Mouse (Mus musculus) thymus, postnatal 10 days (tissue): Measurements from ENCODE around the gene Kcnq1.

Source experiments
- DNase-seq, 2 experiments: peaks; one replicate each; pipeline ENCODE4 v3.0.0; 2021; ENCODE audit warnings: low spot score in 2 of 2

Kcnq1 gene

DNA sequence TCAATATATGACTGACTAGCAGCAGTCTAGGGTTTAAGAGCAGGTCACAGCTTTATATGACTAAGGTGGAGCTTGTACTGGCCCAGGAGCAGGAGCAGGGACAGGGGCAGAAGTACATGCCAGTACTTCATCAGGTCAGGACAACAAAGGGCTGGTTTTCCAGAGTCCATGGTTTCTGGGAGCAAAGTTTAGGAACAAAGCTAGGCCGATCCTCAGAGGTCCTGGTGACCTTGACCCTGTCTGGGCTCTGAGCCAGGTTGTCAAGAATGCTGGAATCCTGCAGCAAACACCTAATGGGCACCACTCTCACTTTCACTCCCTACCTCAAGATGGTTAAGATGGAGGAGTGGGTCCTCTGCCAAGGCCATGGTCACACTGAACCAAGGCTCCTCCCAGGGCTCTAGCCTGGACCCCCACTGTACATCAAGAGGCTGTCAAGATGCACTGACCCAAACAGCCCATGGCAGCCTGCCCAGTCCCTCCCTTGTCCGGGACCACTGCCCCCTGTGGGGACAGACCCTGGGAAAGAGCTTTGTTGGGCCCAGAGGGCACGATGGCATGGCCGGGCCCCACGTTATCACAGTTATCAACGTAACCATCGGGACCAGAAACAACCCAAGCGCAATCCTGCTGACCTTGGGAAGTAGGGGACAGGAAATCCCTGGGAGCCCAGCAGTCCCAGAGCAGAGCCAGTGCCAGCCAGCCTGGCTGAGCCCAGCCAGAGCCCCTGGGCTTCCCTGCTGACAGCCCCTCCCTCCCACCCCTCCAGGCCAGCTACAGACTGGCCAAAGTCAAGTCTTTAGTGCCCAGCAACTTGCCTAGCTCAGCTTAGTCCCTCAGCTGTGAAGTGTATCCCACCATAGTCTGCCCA, 259.0 kb downstream of the Kcnq1 start:
- no peak for DNase-seq

- no peak for DNase-seq
Measured at GRCm38 (mm10) chr7:143367366-143368266, 261.5 kb downstream of the Kcnq1 start.

DNA sequence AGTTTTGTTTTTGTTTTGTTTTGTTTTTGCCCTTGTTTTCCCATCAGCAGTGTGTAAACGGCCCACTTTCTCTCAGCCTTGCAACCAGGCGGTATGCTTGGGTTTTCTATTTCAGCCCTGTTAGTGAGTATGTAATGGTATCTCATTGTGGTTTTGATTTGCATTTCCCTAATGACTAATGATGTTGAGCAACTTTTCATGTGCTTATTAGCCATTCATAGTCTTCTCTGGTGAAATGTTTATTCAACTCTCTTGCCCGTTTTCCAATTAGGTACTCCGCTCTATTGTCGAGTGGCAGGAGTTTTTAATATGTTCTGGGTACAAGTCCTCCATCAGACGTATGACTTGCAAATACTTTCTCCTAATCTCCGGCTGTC, 262.1 kb downstream of the Kcnq1 start:
- DNase-seq, result no peak

DNA sequence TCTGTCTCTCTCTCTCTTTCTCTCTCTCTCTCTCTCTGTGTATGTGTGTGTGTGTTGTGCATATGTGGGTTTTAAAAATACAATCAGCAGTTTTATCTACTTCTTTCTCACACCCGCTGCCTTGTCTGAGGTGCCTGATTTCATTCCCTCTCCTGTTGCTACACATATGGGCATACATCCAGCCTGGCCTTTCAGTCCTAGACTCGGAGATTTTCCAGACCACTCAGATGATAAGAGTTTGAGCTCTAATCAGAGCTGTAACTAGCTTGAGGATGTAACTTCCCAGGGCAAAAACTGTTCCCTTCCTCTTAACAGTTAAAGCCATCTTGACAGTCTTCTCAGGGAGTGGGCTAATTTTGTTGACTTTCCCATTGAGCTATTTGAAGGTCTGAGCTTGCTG, 265.2 kb downstream of the Kcnq1 start:
- no peak for DNase-seq

- no peak for DNase-seq
Measured at GRCm38 (mm10) chr7:143373265-143373664, 267.1 kb downstream of the Kcnq1 start.

DNA sequence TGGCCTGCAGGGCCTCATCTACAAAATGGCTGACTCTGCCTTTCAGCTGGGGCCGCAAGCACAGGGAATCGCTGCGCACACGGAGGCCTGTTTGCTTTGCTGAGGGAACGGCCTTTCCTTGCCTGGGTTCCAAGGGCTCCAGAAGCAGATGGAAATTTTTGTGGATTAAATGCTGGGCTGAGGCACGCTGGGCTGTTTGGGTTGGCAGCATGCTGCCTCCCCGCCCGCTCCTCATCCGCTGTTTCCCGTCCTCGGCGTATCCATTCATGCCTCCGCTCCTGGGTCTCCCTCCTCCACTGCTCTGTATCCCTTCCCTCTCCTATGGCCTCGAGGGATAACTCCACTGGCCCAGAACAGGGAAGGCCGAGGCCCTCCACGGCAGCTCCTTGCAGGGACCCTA, 269.8 kb downstream of the Kcnq1 start:
- DNase-seq, result no peak

DNA sequence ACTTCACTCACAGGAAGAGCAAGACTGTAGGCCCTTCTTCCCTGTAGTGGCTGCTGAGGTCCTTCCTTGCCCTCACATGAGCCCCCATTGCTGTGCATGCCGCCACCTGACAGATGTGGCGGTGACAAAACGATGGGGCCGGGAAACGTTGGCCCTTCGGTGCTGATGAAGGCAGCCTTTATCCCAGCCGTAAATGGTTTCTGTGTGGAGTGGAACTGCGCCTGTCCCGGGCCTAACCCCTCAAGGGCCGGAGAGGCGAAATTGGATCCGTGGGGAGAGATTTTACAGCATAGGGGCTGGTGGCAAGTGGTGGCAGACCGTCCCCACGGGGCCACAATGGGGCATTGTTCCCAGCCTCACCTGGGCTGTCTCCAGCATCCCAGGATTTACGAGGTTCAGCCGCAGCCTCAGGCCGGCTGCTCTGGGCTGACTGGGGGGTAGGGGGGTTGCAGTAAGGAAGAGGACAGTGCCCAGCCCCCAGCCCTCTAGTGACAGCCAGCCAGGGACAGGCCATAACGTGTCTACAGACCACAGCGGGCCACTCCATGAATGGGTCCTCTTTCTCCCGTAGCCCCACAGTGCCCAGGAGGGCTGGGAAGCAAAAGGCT, 274.4 kb downstream of the Kcnq1 start:
- DNase-seq, result no peak

GRCm38 (mm10) chr7:143386632-143387031, 280.5 kb downstream of the Kcnq1 start:
- DNase-seq, result no peak

GRCm38 (mm10) chr7:143388783-143389695, 282.9 kb downstream of the Kcnq1 start:
- no peak for DNase-seq

GRCm38 (mm10) chr7:143389860-143390259, 283.7 kb downstream of the Kcnq1 start:
- no peak for DNase-seq

- DNase-seq, result no peak
Measured at GRCm38 (mm10) chr7:143390277-143390948, 284.3 kb downstream of the Kcnq1 start.

DNA sequence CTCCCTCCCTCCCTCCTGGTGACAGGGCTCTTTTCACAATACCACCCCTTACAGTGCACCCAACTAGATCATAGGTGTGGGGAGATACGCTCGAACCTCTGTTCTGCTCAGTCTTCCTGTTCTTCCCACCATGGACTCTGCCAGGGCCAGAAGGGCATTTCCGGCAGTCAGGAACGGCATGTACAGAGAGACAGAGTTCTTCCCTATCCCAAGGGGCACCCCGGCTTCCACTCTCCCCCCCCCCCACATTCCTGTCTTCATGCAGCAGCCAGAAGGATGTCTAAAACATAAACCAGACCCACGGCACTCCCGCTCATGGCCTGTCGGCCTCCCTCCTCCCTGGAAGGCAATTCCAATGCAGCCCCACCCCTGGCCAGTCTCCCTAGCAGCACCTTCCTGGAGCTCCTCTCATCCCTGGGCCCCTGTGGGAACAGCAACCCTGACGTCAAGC, 289.0 kb downstream of the Kcnq1 start:
- DNase-seq, result no peak

DNA sequence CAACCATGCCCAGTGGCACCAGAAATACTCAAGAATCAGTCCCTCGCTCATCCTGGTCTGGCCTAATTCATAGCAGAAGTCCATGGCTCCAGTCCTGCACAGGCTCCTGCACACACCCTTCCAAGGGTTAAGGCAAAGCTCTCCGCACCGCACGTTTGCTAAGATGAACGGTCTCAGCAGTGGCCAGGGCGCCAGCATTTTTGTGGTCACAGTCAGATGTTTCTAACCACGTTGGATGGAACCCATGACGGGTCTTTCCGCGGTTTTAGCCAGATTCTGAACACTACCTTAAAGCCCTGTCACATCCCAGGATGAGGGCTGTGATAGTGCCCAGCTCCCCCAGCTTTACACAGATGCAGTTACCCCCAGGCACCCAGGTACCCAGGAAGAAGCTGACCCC, 293.6 kb downstream of the Kcnq1 start:
- DNase-seq, result no peak

GRCm38 (mm10) chr7:143400599-143400998, 294.4 kb downstream of the Kcnq1 start:
- no peak for DNase-seq

DNA sequence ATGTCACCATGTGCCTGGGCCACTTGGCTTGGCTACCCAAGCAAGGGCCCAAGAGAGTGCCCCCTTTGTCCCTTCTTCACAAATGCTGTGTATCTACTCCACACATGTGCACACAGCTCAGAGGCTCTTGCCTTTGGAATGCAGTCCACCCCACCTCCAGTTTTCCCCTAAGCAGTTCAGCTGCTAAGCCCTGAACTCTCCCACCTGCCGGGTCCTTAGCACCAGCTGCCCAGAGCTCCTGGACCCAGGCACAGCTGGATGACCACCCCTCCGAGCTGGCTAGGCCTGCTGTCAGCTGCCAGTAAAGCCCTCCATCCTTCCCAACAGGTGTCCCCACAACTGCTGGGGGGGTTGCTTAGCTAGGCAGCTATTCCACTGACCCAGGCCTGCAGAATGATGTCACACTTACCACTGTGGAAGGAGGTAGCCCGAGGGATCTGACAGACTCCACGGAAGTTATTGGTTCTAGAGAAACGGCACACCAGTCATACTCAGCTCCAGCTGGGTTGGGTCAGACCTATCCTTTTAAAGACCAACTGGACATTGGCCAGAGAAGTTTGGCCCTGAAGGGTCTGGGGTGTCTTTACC, 295.4 kb downstream of the Kcnq1 start:
- no peak for DNase-seq

- DNase-seq, result peak; percentile 37 to 56
Measured at GRCm38 (mm10) chr7:143404296-143404695, 298.1 kb downstream of the Kcnq1 start.

DNA sequence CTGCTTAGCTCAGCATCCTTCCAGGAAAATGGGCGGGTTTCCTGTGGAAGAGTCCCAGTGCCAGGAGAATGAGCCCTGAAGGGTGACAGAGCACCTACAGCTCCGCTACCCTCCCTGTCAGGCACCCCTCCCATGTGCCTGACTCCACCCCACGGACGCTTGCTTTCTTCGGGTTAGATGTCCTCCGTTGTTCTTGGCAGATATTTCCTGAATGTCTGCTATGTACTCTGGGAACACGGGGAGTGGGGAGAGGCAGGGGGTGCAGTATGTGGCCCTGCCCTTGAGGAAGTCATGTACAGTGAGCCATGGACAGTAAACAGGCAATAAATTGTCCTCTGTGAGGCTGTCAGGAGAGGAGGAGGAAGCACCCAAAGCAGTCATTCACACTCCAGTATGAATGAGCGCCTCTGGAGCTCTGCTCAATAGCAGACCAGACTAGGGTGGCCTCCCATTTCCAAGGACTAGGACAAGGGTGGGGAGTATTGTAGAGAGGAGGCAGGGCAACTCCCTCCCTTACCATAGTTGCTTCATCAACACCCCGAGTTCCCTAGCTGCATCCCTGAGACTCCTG, 301.9 kb downstream of the Kcnq1 start:
- DNase-seq, result no peak

GRCm38 (mm10) chr7:143408615-143409021, 302.5 kb downstream of the Kcnq1 start:
- DNase-seq, result no peak

DNA sequence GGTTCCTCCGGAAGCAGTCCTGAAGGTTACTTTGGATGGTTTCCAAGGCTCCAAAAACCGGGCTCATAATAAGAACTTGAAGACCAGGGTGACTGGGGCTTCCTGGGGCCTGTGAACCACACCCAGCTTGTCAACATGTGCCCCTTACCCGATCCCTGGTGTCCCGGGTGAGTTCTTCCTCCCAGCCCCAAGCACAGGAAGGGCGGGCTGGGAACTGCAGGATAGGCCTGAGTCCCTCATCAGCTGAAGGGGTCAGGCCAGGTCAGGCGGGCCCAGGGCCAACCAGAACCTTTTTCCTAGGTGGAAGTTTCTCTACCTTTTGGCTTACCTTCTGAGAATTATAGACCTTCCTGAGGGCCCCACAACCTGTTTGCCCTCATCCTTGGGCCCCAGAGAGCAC, 306.4 kb downstream of the Kcnq1 start:
- no peak for DNase-seq

DNA sequence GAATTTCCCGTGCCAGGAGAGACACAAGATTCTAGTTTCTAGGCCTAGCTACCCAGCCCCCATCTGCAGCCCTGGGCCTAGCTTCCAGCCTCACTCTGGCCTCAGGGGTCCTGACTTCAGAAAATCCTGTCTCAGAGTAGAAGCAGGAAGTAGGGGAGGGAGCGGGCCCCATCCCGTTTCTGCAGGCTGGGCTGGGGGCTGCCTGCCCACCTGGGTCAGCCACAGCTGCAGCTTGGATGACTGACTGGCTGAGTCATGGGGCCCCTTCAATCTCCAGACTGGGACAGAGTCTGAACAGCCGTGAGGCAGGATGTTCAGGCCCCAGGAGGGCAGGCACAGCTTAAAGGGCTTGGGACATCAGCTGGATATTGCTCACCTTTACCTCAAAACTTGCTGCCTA, 308.9 kb downstream of the Kcnq1 start:
- peak; percentile 65 to 77 for DNase-seq
